Mouse (Mus musculus): ENCODE data around the gene Glis3.

The Glis3 gene

DNA sequence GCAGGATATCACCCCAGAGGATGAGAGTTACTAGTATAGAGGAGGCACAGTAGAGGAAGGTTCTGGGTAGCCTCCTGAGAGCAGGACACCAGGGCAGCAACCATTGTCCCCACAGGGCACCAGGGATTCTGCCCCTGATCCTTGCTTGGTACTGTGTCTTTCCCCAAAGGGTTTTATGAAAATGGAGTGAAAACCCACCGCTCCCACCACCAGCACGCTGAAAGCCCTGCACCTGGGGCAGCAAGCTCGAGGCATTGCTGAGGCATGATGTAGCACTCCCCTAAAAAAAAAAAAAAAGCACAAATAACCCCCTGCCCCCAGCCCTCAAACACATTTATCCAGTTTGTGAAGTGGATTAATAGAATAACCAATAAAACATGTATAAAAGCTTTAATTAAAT is 421.4 kb downstream of the Glis3 start:
- no peak for DNase-seq (ENCODE audit: low read depth, low spot score)

DNA sequence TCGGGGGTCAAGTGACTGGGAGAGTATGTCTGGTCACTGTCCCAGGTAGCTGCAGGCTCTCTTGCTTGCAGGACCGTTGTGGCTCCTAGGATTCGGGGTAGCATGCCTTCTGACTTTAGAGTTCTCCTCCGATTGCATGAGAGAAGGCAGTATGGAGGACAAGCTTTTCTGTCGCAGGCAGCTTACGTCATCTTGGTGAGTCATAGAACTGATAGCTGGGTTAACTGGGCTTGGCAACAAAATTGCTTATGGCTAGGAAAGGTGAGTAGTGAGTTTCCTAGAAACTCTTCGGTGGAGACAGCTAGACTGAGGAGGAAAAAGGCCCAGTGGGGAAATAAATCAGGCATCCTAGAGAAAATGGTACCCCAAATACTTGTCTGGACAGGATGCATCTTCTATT is 432.5 kb downstream of the Glis3 start:
- no peak for DNase-seq (ENCODE audit: low read depth, low spot score)

DNA sequence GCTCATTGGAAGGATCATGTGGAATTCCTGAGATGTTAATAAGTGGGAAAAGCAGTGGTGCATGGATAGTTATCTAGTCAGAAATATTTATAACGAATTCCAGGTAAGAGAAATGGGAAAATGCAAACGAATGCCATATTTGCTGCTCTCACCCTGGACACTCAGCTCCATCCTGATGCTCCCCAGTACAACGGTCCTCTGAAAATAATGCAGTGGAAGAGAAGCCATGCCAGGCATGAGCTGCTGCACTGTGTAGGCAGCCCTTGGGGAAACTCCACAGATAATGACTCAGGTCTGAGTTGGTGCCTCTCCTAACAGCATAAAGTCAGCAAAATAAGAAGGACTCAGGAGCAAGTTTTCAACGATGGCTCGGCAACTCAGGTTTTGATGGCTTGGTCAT is 433.7 kb downstream of the Glis3 start:
- DNase-seq (ENCODE audit: low read depth, low spot score), result no peak

DNA sequence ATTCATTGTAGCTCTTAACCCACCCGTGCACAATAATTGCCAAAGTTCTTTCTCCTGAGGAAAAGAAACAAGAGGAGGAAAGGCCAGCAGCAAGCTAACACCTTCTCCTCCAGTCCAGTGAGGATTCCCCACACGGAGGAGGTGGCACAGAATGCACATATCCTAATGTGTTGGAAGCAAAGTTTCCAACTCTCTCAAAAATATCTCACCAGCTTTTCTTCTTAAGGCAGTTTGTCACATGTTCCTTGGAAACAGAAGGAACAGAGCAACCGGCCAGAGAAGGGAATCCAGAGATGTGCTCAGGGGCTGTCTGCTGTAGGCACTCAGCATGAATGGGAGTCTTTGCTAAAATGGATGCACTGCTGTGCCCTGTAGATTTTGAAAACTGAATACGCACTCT is 441.8 kb downstream of the Glis3 start:
- no peak for DNase-seq (ENCODE audit: low read depth, low spot score)

DNA sequence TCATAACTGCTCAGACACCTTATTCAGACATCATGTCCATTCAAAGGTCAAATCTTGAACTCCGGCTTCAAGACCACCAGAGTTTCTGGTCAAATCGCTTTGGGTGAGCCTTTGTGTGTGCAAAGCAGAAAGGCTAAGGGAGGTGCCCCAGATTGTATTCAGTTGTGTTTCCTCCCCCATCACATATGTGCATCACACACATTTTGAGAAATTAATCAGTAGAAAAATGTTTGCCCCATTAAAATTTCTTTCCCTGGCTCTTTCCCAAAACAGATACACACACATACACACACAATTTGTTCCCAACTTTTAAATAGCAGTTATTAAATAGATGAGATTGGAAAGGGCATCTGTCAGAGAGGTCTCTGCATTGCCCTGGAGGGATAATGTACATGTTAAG is 442.3 kb downstream of the Glis3 start:
- DNase-seq (ENCODE audit: low read depth, low spot score), result no peak

DNA sequence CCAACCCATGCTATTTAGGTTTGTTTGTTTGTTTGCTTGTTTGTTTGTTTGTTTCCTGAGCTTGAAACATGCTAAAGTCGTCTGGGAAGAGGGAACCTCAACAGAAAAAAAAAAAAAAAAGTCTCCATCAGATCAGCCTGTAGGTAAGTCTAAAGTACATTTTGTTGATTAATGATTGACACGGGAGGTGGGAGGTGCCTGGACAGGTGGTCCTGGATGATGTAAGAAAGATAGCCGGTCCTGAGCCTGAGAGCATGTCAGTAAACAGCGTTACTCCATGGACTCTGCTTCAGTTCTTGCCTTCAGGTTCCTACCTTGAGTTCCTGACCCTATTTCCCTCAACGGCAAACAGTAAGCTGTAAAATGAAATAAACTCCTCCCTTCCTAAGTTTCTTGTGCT is 444.3 kb downstream of the Glis3 start:
- no peak for DNase-seq (ENCODE audit: low read depth, low spot score)

DNA sequence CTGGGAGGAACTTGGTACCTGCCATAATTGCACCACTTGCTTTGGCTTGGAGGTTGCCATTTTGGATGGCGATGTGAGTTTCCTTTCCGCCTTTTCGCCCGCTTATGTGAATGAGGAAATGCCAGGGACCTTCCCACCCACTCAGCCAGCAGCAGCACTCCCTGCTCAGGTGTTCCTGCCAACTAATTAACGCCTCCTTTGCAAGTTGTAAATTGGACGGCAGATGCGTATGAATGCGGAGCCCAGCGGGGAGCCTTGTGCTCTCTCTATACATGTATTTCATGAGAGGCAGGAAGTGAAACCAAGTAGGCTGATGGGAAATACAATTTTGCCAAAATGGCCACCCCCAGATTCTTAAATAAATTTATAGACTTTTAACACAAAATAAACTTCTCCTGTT is 444.8 kb downstream of the Glis3 start:
- DNase-seq (ENCODE audit: low read depth, low spot score), result no peak

DNA sequence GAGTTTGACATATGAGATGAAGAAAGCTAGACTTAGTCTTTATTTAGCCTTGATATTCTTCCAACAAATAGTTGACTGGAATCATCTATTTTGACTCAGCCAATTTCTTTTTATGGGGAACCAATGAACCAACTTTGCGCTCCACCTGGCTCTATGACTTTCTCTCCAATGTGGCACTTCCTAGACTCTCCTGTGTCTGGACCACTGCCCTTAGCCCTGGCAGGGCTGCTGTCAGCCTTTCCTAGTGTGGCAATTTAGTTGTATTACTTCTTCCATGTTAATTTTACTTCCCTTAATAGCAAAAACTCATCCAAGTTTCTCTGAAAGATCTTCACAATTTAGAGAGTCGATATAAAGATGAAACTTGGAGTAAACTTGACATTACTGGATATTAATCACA is 445.2 kb downstream of the Glis3 start:
- DNase-seq (ENCODE audit: low read depth, low spot score), result no peak

DNA sequence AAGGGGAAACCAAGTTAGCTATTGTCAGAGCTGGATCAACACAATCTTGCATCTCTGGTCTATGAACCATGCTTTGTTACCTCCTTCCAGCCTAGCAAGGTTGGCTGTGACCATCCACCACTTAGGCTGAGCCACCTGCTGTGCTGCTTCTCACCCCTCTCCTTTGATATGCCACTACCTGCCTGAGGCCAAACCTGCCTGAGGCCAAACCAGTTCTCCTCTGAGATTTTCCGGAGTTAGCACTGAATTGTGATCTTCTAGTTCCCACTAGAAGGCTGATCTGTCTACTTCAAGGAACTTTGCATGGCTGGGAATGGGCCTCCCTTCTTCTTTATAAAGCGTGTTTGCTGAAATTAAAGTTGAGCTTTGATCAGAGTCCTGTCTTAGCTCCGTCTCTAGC is 448.4 kb downstream of the Glis3 start:
- no peak for DNase-seq (ENCODE audit: low read depth, low spot score)

DNA sequence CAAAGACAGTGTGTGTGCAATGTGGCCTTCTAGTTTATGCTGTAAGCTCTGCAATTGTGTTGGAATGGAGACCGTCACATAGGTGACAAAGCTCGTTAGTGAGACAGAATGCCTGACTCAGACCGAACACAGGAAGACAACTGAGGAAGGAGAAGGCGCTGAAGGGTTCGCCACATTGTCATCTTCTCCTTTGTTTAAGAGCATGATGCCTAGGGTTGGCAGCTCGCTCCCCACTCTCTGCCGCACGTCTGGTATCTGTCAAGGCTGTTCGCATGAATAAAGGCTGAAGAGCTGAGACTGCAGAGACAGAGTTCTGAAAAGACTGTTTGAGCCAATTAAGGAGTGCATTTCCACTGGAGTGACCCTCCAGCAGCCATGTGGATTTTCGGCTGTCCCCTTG is 452.4 kb downstream of the Glis3 start:
- no peak for DNase-seq (ENCODE audit: low read depth, low spot score)

DNA sequence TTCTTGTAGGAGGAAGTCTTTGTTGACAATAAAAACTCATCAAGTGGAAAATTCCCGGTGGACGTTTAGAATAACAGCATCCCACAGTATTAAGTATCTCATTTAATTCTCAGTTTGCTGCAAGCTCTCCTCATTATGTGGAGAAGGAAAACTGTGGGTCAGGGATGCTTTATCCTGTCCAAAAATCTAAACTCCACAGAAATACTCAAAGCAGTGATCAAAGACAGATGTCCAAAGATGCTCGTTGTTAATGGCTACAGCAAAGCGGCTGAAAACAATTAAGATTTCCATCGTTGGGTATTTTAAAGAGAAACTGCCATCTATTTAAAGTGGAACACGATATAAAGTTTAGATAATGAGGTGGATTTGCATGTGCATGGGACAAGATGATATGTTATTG is 454.2 kb downstream of the Glis3 start:
- no peak for DNase-seq (ENCODE audit: low read depth, low spot score)

DNA sequence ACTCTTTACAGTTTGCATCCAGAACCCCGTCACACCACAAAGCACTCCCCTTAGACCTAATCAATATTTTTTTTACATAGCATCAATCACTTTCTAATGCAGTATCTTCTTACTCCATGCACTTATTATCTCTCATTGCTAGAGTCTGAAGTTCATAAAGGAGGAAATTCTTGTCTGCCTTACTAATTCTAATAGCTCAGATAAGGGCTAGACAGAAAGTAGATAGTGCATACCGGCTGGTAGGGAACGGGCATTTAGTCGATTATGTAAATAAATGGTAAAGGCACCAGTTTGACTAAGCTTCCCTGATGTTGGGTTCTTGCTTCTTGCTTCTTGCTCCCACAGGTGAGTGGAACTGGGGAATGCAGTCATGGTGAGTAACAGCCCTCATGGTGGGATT is 468.2 kb downstream of the Glis3 start:
- DNase-seq (ENCODE audit: low read depth, low spot score), result no peak

All from retina, postnatal 7 days (tissue).